Mouse (Mus musculus) kidney, adult 2 months (tissue): Measurements from ENCODE around the gene Tprg. TPM values are rescaled to one million over a fixed set of nuclear protein-coding genes. Genes with fewer than 3 reads are reported as not detected.

Experiments used
- DNase-seq: peaks from one replicate; pipeline ENCODE4 v3.0.0; 2021
- H3K27ac ChIP-seq: fragments of 200-500 bp; 2 replicates; pipeline ENCODE4 v1.5.1; 2012; ENCODE audit warnings: low read depth, low read length, control low read depth, inconsistent platforms; ENCODE audit not compliant: insufficient read depth
- H3K27me3 ChIP-seq: fragments of 200-500 bp; replicated peaks from 2 replicates; pipeline ENCODE4 v1.6.1; 2012; ENCODE audit warnings: mild to moderate bottlenecking, moderate library complexity, low read length, inconsistent platforms; ENCODE audit not compliant: control insufficient read depth, insufficient read depth
- H3K36me3 ChIP-seq: fragments of 200-500 bp; 2 replicates; pipeline ENCODE4 v1.6.1; 2012; ENCODE audit warnings: mild to moderate bottlenecking, moderate library complexity, low read length, inconsistent platforms; ENCODE audit not compliant: control insufficient read depth, insufficient read depth
- H3K4me1 ChIP-seq: fragments of 200-500 bp; 2 replicates; pipeline ENCODE4 v1.6.1; 2011; ENCODE audit warnings: low read length; ENCODE audit not compliant: control insufficient read depth, insufficient read depth
- H3K4me3 ChIP-seq: fragments of 200-500 bp; 2 replicates; pipeline ENCODE4 v1.5.1; 2011; ENCODE audit warnings: mild to moderate bottlenecking, low read depth, low read length, control low read depth; ENCODE audit not compliant: insufficient read depth
- CTCF ChIP-seq: fragments of 200-500 bp; conservative IDR thresholded peaks from 2 replicates; pipeline ENCODE4 v1.5.1; 2011; ENCODE audit warnings: low read depth, mild to moderate bottlenecking, control low read depth, low read length, moderate library complexity, mixed read lengths; ENCODE audit not compliant: insufficient read depth, insufficient read length
- POLR2A ChIP-seq: fragments of 200-500 bp; IDR thresholded peaks from one replicate; pipeline ENCODE4 v1.6.1; 2011; ENCODE audit warnings: low read depth, low read length, control low read depth
- WGBS: fragments of 180-500 bp; shearing (Covaris S2); methylation state at CpG from one replicate; pipeline ENCODE4 v1.1.7; 2018; 5-methylcytosine and 5-hydroxymethylcytosine counted together
- polyA plus RNA-seq: library from polyadenylated mRNA; depleted of rRNA; stranded (reverse); fragments of >200 nt; gene quantifications from 2 replicates; pipeline ENCODE4 v1.2.3, GENCODE M21; 2012

Tprg gene
- polyA plus RNA-seq, 1 experiment = 0.14 TPM

DNA sequence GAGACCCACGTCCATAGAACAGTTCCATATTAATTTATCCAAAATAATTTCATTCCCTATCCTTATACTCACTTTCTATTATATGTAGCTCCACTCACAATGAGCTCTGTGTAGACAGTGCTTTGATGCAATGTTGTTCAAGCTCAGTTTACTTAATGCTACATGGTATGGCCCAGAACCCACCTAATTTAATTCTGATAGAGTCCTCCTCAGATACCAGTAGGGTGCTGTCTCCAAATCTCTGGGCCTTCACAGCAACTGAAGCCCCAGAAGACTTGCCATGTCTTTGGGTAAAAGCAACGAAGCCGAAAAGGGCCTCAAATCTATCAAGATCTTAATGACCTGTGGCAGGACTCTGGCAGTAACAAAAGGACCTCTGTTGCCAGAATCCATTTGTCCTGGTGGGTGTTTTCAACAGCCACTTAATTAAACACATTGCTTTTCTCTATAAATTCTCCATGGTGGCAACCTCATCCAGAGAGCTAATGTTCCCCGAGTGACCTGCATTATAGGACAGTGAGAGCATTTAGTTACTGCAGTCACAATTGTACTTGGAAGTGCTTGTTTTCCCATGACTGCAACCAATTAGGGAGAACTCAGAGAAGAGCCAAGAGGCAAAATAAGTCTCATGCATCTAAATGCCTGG lies 48.6 kb downstream of the Tprg start:
- Histone ChIP-seq H3K27ac (no peak overlapping the region), H3K4me1 (no peaks in the 10 kb centered on the region), H3K36me3 (no peaks in the 10 kb centered on the region), H3K27me3 (no peaks in the 10 kb centered on the region), H3K4me3 (no peak overlapping the region)
- no peak for DNase-seq
- TF ChIP-seq CTCF (no peak), POLR2A (no peak)
- WGBS = 55% methylated on average over 4 of the region's 4 CpGs

GRCm38 (mm10) chr16:25349626-25350025 lies 63.0 kb downstream of the Tprg start:
- no peak for TF ChIP-seq POLR2A
- TF ChIP-seq CTCF = peak; percentile 70
- Histone ChIP-seq H3K27me3 (no peaks in the 10 kb centered on the region), H3K36me3 (no peaks in the 10 kb centered on the region), H3K27ac (no peak overlapping the region), H3K4me3 (no peak overlapping the region), H3K4me1 (no peaks in the 10 kb centered on the region)
- DNase-seq = peak; percentile 64
- WGBS = 1% methylated on average over 3 of the region's 3 CpGs

DNA sequence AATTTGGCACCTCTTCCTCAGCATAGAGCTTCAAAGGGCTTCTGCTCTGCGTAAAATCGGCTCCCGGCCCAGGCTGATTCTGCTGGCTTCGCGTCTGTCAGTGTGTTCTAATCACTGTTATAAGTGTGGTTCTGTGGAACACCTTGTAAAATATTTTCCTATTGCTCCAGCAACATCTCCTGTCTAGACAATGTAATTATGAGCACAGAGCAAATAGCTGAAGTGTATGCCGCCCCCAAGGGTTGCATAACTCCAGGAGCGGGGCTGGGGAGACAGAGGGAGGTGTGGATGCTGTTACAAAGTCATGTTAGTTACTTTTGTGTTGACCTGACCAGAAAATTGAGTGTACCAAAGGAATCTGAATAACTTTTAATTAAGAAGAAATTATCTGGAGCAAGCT lies 81.2 kb downstream of the Tprg start:
- Histone ChIP-seq H3K27ac (no peak overlapping the region), H3K4me3 (no peak overlapping the region), H3K36me3 (no peaks in the 10 kb centered on the region), H3K4me1 (no peaks in the 10 kb centered on the region), H3K27me3 (no peaks in the 10 kb centered on the region)
- 83% methylated on average over 7 of the region's 7 CpGs for WGBS
- no peak for DNase-seq
- TF ChIP-seq POLR2A (no peak), CTCF (no peak)

- Histone ChIP-seq H3K4me1 (no peaks in the 10 kb centered on the region), H3K36me3 (no peaks in the 10 kb centered on the region)
- DNase-seq = peak; percentile 26
Observed at GRCm38 (mm10) chr16:25369984-25370412, 83.4 kb downstream of the Tprg start.

GRCm38 (mm10) chr16:25374121-25374520 lies 87.5 kb downstream of the Tprg start:
- no peak overlapping the region for H3K4me3 ChIP-seq
- H3K36me3 ChIP-seq = no peaks in the 10 kb centered on the region
- no peak for DNase-seq
- H3K27ac ChIP-seq = no peak overlapping the region
- 61% methylated on average over 4 of the region's 4 CpGs for WGBS
- peaks cover 4% of the 10 kb centered on the region; the same call in 1 of the 2 replicates for H3K4me1 ChIP-seq
- no peak for TF ChIP-seq CTCF
- no peak for TF ChIP-seq POLR2A
- H3K27me3 ChIP-seq = no peaks in the 10 kb centered on the region

More at GRCm38 (mm10) chr16:25369984-25370412, 83.4 kb downstream of the Tprg start:
- Histone ChIP-seq H3K4me3 (no peak overlapping the region), H3K27me3 (no peaks in the 10 kb centered on the region), H3K27ac (no peak overlapping the region)
- 21% methylated on average over 5 of the region's 5 CpGs for WGBS
- TF ChIP-seq CTCF (no peak), POLR2A (no peak)

GRCm38 (mm10) chr16:25374775-25375174 lies 88.2 kb downstream of the Tprg start:
- H3K36me3 ChIP-seq = no peaks in the 10 kb centered on the region
- H3K27ac ChIP-seq = no peak overlapping the region
- no peaks in the 10 kb centered on the region for H3K27me3 ChIP-seq
- peak; percentile 58 for DNase-seq
- no peak overlapping the region for H3K4me3 ChIP-seq
- 44% methylated on average over 5 of the region's 5 CpGs for WGBS
- TF ChIP-seq POLR2A (no peak), CTCF (no peak; the same call in 1 of the 2 replicates)
- H3K4me1 ChIP-seq = peaks cover 4% of the 10 kb centered on the region; the same call in 1 of the 2 replicates

DNA sequence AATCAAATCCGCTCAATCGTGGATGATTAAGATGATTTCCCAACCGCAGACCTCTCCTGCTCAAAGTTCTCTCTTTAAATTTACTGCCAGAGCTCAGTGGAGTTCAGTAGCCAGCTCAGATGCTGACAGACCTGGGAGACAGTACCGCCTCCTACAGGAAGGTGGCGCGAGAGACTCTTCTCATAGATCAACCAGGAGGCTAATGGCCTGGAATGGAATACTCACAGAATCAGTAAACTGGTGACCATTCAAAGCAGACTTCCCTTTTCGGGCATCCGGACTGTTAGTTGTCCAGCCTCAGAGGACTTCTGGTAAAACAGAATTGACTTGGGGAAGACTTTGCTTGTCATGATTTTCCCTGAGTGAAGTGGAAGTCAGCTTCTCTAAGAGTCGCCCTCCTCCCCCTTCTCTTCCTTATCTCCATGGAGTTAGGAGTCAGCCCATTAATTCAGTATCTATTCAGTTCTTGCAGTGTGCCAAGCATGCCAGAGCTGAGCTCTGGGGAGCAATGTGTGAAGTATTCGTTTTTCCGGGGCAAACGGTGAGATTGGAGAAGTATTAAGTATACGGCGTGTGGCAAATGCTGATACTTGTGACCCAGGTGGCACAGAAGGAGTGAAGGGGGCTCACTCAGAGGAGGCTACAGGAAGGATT lies 90.2 kb downstream of the Tprg start:
- Histone ChIP-seq H3K36me3 (no peaks in the 10 kb centered on the region), H3K4me1 (peaks cover 4% of the 10 kb centered on the region; the same call in 1 of the 2 replicates), H3K27me3 (no peaks in the 10 kb centered on the region), H3K27ac (no peak overlapping the region), H3K4me3 (no peak overlapping the region)
- TF ChIP-seq POLR2A (no peak), CTCF (peak; percentile 90)
- 32% methylated on average over 14 of the region's 14 CpGs for WGBS
- DNase-seq = peak; percentile 88
